Mouse (Mus musculus) kidney, adult 2 months (tissue): ENCODE data around the gene Ttc23l.

Source experiments
- CTCF ChIP-seq: fragments of 200-500 bp; conservative IDR thresholded peaks from 2 replicates; pipeline ENCODE4 v1.5.1; 2011; ENCODE audit warnings: low read depth, mild to moderate bottlenecking, control low read depth, low read length, moderate library complexity, mixed read lengths; ENCODE audit not compliant: insufficient read depth, insufficient read length
- POLR2A ChIP-seq: fragments of 200-500 bp; IDR thresholded peaks from one replicate; pipeline ENCODE4 v1.6.1; 2011; ENCODE audit warnings: low read depth, low read length, control low read depth

DNA sequence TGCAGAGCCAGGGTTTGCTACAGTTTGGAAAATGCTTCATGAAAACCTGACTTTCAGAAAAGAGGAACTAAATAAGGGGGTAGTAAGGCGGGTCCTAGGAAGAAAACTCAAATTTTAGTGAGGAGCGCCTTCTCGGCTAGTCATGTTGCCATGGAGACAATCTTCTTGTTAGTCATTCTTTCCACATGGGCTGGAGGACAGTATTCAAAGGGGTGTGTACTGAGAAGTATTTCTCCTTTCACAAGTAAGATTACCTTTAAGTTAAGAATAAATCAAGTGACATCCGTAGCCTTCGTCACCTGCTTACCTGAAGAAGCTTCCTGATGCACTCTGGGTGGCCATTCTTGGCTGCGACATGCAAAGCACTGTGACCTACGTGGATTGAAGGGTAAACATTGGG is 40.9 kb upstream of the Ttc23l start:
- TF ChIP-seq CTCF = no peak
- no peak for TF ChIP-seq POLR2A
